Mouse (Mus musculus) hindbrain, embryonic 10.5 days (tissue): Measurements from ENCODE around the gene Gstt4. TPM values are rescaled to one million over a fixed set of nuclear protein-coding genes. Genes with fewer than 3 reads are reported as not detected.
"Not testable (repeated sequence)": the region's sequence is repeated elsewhere in the genome, so short reads cannot be mapped to it uniquely, and the experiment has no call there.

Experiments used
- DNase-seq: peaks from one replicate; pipeline ENCODE4 v3.0.0-alpha.2; 2017; ENCODE audit warnings: low spot score
- H3K27ac ChIP-seq: fragments of 300-500 bp; sonication (generic); 2 replicates; pipeline ENCODE4 v1.5.1; 2016; ENCODE audit warnings: mild to moderate bottlenecking, moderate library complexity
- H3K27me3 ChIP-seq: fragments of 300-500 bp; sonication (generic); 2 replicates; pipeline ENCODE4 v1.6.1; 2016; ENCODE audit warnings: mild to moderate bottlenecking; ENCODE audit not compliant: poor library complexity, insufficient read depth, severe bottlenecking
- H3K36me3 ChIP-seq: fragments of 300-500 bp; sonication (generic); 2 replicates; pipeline ENCODE4 v1.6.1; 2016; ENCODE audit warnings: mild to moderate bottlenecking, moderate library complexity
- H3K4me1 ChIP-seq: fragments of 300-500 bp; sonication (generic); replicated peaks from 2 replicates; pipeline ENCODE4 v1.6.1; 2016; ENCODE audit warnings: mild to moderate bottlenecking
- H3K4me3 ChIP-seq: fragments of 300-500 bp; sonication (generic); 2 replicates; pipeline ENCODE4 v1.5.1; 2016; ENCODE audit warnings: mild to moderate bottlenecking, moderate library complexity
- H3K9me3 ChIP-seq: fragments of 300-500 bp; sonication (generic); 2 replicates; pipeline ENCODE4 v1.6.1; 2016; ENCODE audit warnings: mild to moderate bottlenecking, moderate library complexity
- WGBS: fragments of 180-500 bp; shearing (Covaris S2); methylation state at CpG from one replicate; pipeline ENCODE4 v1.1.7; 2016; 5-methylcytosine and 5-hydroxymethylcytosine counted together
- polyA plus RNA-seq: library from polyadenylated mRNA; unstranded; fragments of >200 nt; fragmentation: Nextera tagmentation; extraction: Ambion mirVana; gene quantifications from 2 replicates; pipeline ENCODE4 v1.2.1, GENCODE M21; 2016

Gstt4 gene
- polyA plus RNA-seq, 1 experiment from 2014 or later = not detected

GRCm38 (mm10) chr10:75852539-75853125, 30.3 kb upstream of the Gstt4 start:
- Histone ChIP-seq H3K4me1 (peaks cover 39% of the 10 kb centered on the region), H3K27ac (no peak overlapping the region), H3K9me3 (no peaks in the 10 kb centered on the region), H3K27me3 (peaks cover 5% of the 10 kb centered on the region; the same call in 1 of the 2 replicates), H3K36me3 (peaks cover 22% of the 10 kb centered on the region), H3K4me3 (no peak overlapping the region)
- DNase-seq = no peak
- 93% methylated on average over 12 of the region's 12 CpGs for WGBS

- WGBS = 27% methylated on average over 3 of the region's 3 CpGs
Observed at GRCm38 (mm10) chr10:75851681-75852080, 29.3 kb upstream of the Gstt4 start.

GRCm38 (mm10) chr10:75851076-75851475, 28.7 kb upstream of the Gstt4 start:
- Histone ChIP-seq H3K4me1 (peaks cover 35% of the 10 kb centered on the region), H3K9me3 (no peaks in the 10 kb centered on the region), H3K36me3 (peaks cover 6% of the 10 kb centered on the region), H3K27me3 (peaks cover 5% of the 10 kb centered on the region; the same call in 1 of the 2 replicates), H3K4me3 (peak overlapping the region; percentile 3; the same call in 1 of the 2 replicates), H3K27ac (peak overlapping the region; percentile 46; the same call in 1 of the 2 replicates)
- no peak for DNase-seq
- WGBS = 3% methylated on average over 6 of the region's 6 CpGs

More at GRCm38 (mm10) chr10:75851681-75852080, 29.3 kb upstream of the Gstt4 start:
- H3K36me3 ChIP-seq = peaks cover 13% of the 10 kb centered on the region
- H3K4me3 ChIP-seq = no peak overlapping the region
- no peak for DNase-seq
- H3K9me3 ChIP-seq = no peaks in the 10 kb centered on the region
- peak overlapping the region; percentile 46; the same call in 1 of the 2 replicates for H3K27ac ChIP-seq
- peaks cover 32% of the 10 kb centered on the region for H3K4me1 ChIP-seq
- peaks cover 5% of the 10 kb centered on the region; the same call in 1 of the 2 replicates for H3K27me3 ChIP-seq

- Histone ChIP-seq H3K27ac (no peak overlapping the region; the same call in 1 of the 2 replicates), H3K36me3 (no peaks in the 10 kb centered on the region), H3K4me3 (no peak overlapping the region), H3K27me3 (peaks cover 5% of the 10 kb centered on the region; the same call in 1 of the 2 replicates), H3K9me3 (no peaks in the 10 kb centered on the region), H3K4me1 (peaks cover 35% of the 10 kb centered on the region)
- WGBS = 29% methylated on average over 3 of the region's 3 CpGs
- DNase-seq = no peak
Observed at GRCm38 (mm10) chr10:75848382-75848781, 26.0 kb upstream of the Gstt4 start.

GRCm38 (mm10) chr10:75845306-75845930, 23.1 kb upstream of the Gstt4 start:
- WGBS = 85% methylated on average over 6 of the region's 6 CpGs
- H3K36me3 ChIP-seq = no peaks in the 10 kb centered on the region
- H3K4me3 ChIP-seq = no peak overlapping the region
- H3K9me3 ChIP-seq = no peaks in the 10 kb centered on the region
- H3K27ac ChIP-seq = no peak overlapping the region
- no peak for DNase-seq
- no peaks in the 10 kb centered on the region for H3K27me3 ChIP-seq
- H3K4me1 ChIP-seq = peaks cover 20% of the 10 kb centered on the region

- H3K27me3 ChIP-seq = no peaks in the 10 kb centered on the region
- no peaks in the 10 kb centered on the region for H3K9me3 ChIP-seq
- peaks cover 17% of the 10 kb centered on the region for H3K4me1 ChIP-seq
- no peak overlapping the region for H3K27ac ChIP-seq
- 89% methylated on average over 1 of the region's 1 CpGs for WGBS
- no peaks in the 10 kb centered on the region for H3K36me3 ChIP-seq
- H3K4me3 ChIP-seq = no peak overlapping the region
- no peak for DNase-seq
Observed at GRCm38 (mm10) chr10:75844800-75845199, 22.5 kb upstream of the Gstt4 start.

GRCm38 (mm10) chr10:75843898-75844297, 21.6 kb upstream of the Gstt4 start:
- 81% methylated on average over 6 of the region's 6 CpGs for WGBS
- H3K36me3 ChIP-seq, DNase-seq, H3K9me3 ChIP-seq, H3K4me1 ChIP-seq, H3K27ac ChIP-seq, H3K27me3 ChIP-seq, H3K4me3 ChIP-seq: not testable (repeated sequence)

GRCm38 (mm10) chr10:75839092-75839491, 16.7 kb upstream of the Gstt4 start:
- H3K4me3 ChIP-seq = no peak overlapping the region
- peaks cover 18% of the 10 kb centered on the region for H3K27me3 ChIP-seq
- H3K36me3 ChIP-seq = no peaks in the 10 kb centered on the region
- no peak for DNase-seq
- peaks cover 43% of the 10 kb centered on the region for H3K4me1 ChIP-seq
- 87% methylated on average over 10 of the region's 10 CpGs for WGBS
- no peak overlapping the region for H3K27ac ChIP-seq
- no peaks in the 10 kb centered on the region for H3K9me3 ChIP-seq

- WGBS = under 1% methylated on average over 21 of the region's 21 CpGs
- H3K4me1 ChIP-seq = peaks cover 53% of the 10 kb centered on the region
Observed at GRCm38 (mm10) chr10:75837248-75837759, 15.0 kb upstream of the Gstt4 start, which contains the start of gene Gstt2. TSS of gene Gstt2 (minus strand) at chr10:75837424.

GRCm38 (mm10) chr10:75835761-75836531, 13.6 kb upstream of the Gstt4 start:
- peaks cover 53% of the 10 kb centered on the region for H3K4me1 ChIP-seq
- peaks cover 36% of the 10 kb centered on the region for H3K27me3 ChIP-seq
- DNase-seq = no peak
- H3K4me3 ChIP-seq = peak overlapping the region; percentile 36
- no peaks in the 10 kb centered on the region for H3K36me3 ChIP-seq
- H3K27ac ChIP-seq = peak overlapping the region; percentile 53; the same call in 1 of the 2 replicates
- 20% methylated on average over 10 of the region's 10 CpGs for WGBS
- no peaks in the 10 kb centered on the region for H3K9me3 ChIP-seq

More at GRCm38 (mm10) chr10:75837248-75837759, 15.0 kb upstream of the Gstt4 start, which contains the start of gene Gstt2:
- no peaks in the 10 kb centered on the region for H3K9me3 ChIP-seq
- peak within 1 kb of the TSS; percentile 46 for H3K4me3 ChIP-seq
- H3K27ac ChIP-seq = peak within 1 kb of the TSS; percentile 88
- no peaks in the 10 kb centered on the region for H3K36me3 ChIP-seq
- peaks cover 36% of the 10 kb centered on the region for H3K27me3 ChIP-seq
- peak; percentile 96 for DNase-seq

GRCm38 (mm10) chr10:75835307-75835706, 13.0 kb upstream of the Gstt4 start:
- H3K4me1 ChIP-seq = peaks cover 53% of the 10 kb centered on the region
- H3K36me3 ChIP-seq = no peaks in the 10 kb centered on the region
- H3K9me3 ChIP-seq = no peaks in the 10 kb centered on the region
- WGBS = 1% methylated on average over 10 of the region's 10 CpGs
- peak; percentile 56 for DNase-seq
- peaks cover 36% of the 10 kb centered on the region for H3K27me3 ChIP-seq
- H3K27ac ChIP-seq = peak overlapping the region; percentile 53; the same call in 1 of the 2 replicates
- peak overlapping the region; percentile 36 for H3K4me3 ChIP-seq

GRCm38 (mm10) chr10:75834721-75835120, 12.4 kb upstream of the Gstt4 start:
- H3K27ac ChIP-seq = peak overlapping the region; percentile 81
- 13% methylated on average over 9 of the region's 9 CpGs for WGBS
- H3K4me3 ChIP-seq = peak overlapping the region; percentile 54
- H3K9me3 ChIP-seq = no peaks in the 10 kb centered on the region
- no peak for DNase-seq
- H3K4me1 ChIP-seq = peaks cover 53% of the 10 kb centered on the region
- peaks cover 36% of the 10 kb centered on the region for H3K27me3 ChIP-seq
- H3K36me3 ChIP-seq = no peaks in the 10 kb centered on the region
